Mouse (Mus musculus): ENCODE data around the gene Psme4.

- TF ChIP-seq CTCF (IDR thresholded peaks at IDR 0.05; ENCODE audit: low read depth, low read length) (no peak), POLR2A (IDR thresholded peaks at IDR 0.05; ENCODE audit: extremely low read depth, insufficient read depth, low read length) (no peak)
These were observed 21.9 kb upstream of the Psme4 start for GRCm38 (mm10) chr11:30749587-30749986.
